Mouse (Mus musculus) layer of hippocampus, adult 11-12 months (tissue): ENCODE measurements at regions not wholly inside any gene's neighbourhood (a gene's known extent, or its start where the extent isn't known, plus 50 kb on each side); places are given as distances from the start of the nearest gene placed in this dataset.

ENCODE experiments used
- DNase-seq: peaks from one replicate; pipeline ENCODE4 v3.0.0; 2022; ENCODE audit warnings: low spot score

DNA sequence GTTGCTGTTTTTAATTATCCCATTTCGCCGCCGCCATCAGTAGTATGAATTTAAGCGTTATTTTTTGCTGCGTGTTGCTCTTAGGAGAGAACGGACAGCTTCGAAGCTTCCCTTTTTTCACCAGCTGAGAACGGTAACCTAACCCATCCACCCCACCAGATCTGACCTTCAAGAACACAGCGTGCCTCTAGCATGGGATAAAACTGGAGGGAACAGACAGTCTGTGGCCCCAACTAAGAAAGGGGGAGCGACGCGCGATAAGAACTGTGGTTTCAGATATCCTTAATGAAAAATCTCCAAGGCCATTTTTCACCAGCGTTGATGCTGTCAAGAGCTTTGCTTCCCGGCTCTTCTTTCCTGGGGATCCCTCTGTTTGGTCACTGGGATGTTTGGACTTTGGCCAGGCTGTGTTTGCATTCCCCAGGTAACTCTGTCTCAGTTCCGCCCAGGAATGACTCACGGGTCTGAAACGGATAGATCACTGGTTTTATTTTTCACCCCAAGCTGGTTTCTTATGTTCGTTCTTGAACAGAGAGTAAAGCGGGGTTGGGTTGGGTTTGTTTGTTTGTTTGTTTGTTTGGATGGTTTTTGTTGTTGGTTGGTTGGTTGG lies 184.1 kb upstream of the Fn1 start:
- DNase-seq: no peak

DNA sequence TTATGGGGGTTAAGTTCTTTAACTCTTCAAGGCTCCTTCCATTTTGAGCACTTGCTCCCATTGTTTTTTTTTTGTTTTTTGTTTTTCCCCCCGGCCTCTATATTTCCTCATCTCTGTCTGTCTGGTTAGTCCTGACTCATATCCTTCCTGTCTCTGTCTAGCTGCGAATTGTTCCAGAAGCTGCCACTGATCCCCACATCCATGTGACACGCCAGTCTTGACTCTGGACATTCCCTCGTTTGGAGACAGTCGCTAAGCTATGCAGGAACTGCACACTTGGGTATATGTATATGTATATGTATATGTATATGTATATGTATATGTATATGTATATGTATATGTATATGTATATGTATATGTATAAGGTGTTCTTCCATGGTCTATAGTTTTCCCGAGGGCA lies 177.4 kb upstream of the Fn1 start:
- no peak for DNase-seq

DNA sequence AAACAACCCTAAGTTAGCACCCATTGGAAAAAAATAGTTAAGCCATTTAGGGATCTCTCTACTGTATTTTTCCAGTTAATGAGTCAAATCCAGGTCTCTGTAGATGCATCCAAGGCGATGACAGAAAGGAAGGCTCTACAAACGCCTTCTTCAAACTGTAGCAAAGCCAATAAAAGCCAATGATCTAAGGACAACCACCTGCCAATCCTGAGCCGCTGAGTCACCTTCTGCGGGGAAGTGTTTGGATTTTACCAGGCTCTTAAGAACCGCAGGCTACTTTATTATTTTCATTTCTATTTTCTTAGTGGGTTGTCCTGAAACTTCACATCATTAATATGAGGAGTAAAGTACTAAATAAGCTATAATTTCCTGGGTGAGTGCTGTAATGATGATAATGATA lies 171.4 kb upstream of the Fn1 start:
- DNase-seq: no peak

DNA sequence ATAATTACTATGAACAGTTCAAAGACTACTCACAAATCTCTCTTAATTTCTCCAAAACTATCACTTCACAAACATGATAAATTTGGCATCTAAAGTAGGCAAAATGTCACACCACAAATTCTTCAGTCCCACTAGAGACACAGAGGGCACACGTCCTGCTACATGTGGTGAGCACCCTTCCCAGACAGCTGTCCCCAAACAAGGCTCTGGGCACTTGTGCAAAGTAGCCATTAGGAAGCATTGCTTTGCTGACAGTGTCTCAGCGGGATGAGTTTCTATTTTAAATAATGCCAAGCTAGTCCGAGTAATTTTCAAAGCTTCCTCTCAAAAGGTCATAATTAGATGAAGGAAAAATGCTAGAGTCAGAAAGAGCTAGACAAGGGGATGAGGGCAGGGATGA lies 169.1 kb upstream of the Fn1 start:
- DNase-seq: no peak

DNA sequence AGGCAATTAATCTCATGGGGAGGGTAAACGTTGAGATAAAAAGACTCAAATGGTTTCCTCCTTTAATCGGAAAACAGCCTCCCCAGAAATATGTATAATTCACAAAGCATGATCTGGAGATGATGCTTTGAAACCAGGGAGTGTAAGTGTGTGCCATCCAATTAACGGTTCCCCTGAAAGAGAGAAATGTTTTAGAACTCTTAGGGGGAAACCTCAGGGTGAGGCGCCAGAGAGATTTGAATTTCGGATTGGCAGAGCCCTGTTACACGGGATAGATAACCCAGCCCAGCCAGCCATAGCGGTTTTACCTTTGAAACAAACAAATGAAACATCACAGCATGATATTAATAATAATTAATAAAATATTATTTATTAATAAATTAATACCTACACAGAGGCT lies 168.1 kb upstream of the Fn1 start:
- no peak for DNase-seq

DNA sequence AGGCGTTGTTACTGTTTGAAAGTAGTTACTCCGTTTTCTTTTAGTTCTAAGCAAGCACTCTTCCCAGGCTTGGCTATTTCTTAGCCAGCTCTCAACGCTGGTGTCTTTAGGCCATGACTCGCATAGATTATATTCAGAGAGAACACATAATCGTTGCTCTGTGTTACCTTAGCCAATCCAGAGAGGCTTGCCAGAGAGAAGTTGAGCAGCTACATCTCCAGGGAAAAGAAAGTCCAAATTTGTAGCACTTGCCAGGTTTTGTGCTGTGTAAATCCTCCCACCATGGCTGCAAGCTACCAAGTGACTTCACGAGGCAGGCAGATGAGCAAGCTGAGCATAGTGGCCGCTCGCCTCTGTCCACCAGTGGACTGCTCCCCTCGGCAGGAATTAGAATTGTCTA lies 163.3 kb upstream of the Fn1 start:
- no peak for DNase-seq

DNA sequence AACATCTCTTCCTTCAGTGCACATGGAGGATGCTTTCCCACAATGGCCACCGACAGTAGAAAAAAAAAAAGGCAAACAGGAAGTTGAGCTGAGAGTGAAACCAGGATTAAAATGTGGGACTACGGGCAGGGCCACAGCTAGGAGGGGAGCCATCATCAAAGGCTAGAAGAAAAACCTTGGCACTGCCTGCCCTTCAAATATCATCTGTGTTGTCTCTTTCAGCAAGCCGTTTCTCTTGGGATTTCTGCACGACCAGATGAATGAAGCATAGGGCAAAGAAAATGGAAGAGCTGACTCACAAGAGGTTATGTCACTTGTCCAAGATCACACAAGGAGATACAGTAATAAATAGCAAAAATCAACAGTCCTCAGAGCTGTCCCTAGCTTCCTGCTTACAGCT lies 161.1 kb upstream of the Fn1 start:
- DNase-seq: no peak

DNA sequence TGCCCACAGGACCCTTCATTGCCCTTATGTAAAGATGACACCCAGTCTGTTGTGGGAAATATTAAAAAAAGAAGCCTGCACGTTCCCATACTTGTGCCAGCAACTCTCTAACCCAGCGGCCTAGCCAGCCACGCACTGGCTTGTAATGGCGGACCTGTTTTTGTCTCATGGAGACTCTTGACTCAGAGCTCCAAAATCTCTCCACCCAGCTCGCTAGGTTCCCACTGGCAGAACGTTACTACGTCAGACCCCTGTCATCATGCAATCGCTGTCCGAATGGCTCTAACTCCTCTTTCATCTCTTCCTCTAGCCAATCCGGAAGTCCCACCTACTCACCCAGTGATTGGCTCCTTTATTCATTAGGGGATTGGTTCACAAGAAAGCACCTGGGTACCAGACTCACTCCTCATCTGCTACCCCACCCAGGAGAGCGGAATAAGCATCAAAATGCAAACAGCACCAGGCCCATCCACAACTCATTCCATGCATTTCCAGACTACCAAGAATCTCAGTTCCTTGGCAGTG lies 159.2 kb upstream of the Fn1 start:
- no peak for DNase-seq

DNA sequence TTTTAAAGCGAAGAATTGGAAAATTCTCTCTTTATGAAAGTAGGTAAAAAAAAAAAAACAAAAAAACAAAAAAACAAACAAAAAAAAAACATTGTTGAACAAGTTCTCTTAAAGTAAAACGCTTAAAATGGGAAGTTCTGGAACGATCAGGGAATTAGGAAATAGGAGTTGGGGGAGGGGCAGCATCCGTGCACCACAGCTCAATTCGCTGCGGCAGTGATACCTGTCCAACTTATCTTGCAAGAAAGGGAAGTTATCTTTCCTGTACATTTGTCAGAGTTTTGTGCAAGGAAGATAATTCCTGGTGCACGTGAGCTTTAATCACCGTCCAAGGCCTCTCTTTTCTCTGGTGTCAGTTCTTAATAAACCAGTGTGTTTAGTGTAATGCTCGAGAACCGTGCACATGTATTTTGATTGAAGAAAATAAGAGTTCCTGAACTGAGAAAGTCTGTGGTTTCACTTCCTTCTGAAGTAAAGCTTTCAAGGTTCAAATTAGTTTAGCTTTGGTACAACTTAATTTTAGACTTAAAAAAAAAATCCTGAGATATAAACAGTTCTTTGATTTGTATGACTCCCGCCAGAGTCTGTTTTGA lies 158.3 kb upstream of the Fn1 start:
- no peak for DNase-seq

DNA sequence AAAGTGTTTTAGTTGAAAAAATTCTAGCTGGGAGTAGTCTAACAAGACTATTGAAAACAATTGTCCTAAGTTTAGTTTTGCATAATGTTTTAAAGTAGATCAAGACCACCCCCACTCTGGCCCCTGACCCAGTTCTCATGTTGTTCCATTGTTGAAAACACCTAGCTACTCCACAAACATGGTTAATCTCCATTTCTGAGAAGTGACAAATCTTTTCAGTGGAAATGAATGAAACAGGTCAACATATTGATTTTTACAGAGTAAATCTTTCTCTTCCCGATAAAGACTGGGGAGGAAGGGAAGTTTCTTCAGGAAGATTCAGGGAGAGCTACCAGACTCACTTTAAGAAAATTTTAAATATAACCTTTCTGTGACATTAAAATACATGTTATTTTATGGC lies 155.0 kb upstream of the Fn1 start:
- DNase-seq: no peak

DNA sequence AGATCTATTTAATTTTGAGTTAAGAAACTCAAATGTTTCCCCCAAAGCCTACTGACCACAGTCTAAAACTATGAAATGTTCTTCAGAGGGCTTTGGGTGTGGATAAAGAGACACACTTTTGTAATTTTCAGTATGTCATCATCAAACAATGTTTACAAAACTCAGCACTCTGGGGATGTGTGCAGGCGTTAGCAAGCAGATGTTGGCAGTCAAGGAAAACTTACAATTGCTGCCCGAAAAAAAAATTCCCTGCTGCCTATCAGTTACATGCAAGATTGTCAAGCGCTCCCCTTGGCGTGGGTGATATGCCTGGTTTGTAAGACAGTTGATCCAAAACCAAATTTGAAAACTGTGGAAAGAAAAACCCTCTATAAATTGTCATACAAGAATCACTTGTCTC lies 154.6 kb upstream of the Fn1 start:
- DNase-seq: no peak

DNA sequence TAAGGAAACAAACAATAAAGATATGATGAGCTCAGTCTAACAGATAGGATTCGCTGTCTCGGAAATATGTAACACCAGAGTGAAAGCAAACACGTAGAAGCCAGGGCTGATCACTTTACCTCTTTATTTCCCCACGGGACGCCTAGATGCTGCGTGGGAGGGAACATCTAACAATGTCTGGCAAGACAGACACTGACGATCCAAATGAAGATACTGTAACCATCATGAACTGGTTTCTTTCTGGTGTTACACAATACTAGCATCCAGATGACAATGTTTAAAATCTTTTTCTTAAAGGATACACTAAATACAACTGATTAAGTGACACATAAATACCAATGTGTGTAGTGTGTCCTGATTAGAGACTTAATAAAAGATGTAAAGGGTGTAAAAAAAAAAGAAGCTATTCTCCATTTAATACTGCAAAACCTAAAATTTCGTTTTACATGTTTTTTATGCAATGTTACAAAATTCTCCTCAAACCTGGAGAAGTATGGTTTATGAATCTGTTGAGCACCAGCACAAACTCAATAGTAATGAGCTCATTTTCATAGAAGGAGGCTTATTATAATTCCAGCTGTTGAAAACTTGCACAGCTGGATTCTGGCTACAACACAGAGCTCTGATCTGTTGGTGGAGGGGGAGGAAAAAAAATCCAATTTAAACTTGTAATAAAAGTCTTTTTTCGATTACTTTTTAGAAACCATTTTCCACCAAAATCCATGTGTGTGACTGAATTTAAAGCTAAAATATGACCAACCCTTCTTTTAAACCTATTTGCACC lies 148.5 kb upstream of the Fn1 start:
- DNase-seq: no peak

DNA sequence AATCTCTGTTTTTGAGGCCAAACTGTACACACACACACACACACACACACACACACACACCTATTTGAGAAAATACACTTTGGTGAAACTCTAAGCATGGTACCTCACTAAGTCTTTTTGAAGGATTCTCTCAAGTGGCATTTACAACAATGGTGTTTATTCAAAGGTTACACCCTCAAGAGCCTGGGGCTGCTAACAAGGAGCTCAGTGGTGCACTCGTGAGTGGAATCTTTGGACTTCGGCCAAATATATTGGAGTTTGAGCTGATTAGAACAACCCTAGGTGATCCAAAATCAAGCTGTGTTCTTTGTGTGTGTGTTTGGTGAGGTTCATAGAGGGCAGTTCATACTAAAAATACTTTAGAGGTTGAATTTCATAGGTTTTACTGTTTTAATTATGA lies 147.6 kb upstream of the Fn1 start:
- DNase-seq: no peak

DNA sequence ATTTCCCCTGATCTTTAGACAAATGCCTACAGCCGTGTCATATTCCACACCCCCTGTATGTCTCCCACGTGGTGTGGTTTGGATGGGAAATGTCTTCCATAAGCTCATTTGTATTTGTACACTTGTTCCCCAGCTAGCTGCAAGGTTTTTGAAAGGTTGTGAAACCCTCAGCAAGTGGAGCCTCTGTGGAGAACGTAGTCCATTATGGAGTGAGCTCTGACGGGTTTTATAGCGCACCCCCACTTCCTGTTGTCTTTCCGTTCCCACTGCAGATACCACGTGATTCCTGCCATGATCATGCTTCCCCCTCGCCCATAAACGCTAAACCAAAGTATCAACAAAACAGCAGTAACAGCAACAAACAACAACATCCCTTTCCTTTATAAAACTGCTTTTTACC lies 145.6 kb upstream of the Fn1 start:
- DNase-seq: no peak

DNA sequence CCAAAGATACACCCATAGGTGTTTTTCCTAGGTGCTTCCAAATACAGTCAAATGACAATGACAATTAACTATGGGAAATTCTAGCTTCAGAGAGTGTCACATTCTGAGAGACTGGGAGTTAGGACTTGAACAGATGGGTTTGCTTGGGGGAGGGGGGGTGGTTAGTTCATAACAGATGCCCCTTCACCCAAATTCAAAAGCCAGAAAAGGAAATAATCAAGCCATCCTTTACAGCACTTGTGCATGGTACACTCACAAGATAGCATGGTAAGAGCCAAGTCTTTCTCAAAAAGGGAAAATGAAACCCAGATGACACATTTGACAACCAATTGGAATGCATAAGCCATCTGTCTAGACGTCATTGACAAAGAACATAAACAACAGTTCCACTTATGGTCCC lies 135.4 kb upstream of the Fn1 start:
- no peak for DNase-seq

DNA sequence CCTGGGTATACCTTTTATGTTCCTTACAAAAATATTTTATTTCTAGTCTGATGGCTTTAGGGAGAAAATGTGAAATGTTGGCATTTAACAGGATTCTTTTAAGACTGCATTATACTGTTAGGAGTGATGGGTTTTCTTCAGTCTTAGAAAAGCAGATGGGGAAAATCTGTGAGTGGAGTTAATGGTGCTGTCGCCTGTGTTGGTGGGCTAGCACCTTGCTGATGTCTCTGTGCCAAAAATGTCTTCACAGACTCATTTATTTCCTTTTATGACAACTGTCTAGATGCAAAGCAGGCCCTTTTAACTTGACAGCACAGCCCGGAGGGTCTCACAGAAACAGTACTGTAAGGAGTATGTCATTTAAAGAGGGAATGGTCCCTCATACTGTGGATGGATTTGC lies 131.9 kb upstream of the Fn1 start:
- DNase-seq: no peak

DNA sequence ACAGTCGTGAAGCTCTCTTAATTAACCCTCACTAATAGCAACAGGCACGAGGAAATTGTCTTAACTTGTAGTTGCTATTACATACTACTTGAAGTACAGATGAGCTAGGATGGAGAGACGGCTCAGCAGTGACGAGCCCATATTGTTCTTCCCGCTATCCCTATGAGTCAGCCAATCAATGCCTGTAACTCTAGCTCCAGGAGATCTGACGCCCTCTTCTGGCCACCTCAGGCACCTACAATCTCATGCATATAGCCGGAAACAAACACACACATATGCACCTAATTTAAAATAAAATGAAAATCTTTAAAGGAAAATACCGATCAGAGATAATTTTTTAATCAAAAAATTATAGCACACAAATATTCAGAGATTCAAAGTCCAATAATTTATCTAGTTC lies 125.3 kb upstream of the Fn1 start:
- no peak for DNase-seq

DNA sequence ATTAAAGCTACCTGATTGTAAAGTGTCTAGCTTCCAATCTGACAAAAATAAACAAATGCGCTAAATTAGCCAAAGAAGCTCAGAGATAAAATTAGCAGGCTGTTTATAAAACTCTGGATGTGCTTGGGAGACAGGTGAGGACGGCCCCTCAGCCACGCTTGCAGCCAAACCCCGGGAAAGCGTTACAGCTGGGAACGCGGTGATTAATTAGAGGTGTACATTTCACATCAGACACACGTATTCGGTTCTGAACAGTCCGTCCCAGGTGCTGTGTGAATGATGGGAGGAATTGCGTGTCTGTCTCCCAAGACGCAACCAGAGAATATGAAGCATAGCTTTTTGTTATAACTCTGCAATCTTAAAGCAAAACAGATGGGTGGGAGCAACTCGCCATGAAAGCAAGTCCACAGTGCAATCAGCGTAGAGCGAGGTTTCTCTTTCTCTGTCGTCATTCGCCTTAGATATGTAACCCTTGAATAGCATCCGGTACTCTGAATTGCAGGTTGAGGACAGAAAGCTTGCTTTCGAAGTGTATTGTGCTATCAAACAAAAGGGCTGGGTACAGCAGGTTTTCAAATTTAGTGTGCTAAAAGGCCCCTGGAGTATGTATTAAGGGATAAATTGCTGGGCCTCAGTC lies 123.0 kb upstream of the Fn1 start:
- DNase-seq: peak; percentile 4

DNA sequence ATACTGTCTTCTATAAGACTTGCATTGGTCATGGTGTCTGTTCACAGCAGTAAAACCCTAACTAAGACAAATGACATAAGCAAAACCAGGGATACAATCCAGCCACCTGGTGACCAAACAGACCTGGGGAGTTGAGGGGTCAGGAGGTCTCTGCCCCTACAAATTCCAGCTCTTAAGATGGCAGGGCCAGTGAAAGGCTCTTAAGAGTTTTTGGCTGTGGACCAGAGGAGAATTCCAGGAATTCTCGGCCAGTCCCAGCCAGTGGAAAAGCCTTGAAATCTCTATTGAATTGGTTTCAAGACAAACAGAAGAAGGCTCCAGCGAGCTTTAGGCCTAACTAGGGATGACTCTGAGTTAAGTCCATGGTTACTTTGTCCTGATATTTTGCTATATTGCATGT lies 119.5 kb upstream of the Fn1 start:
- DNase-seq: no peak

DNA sequence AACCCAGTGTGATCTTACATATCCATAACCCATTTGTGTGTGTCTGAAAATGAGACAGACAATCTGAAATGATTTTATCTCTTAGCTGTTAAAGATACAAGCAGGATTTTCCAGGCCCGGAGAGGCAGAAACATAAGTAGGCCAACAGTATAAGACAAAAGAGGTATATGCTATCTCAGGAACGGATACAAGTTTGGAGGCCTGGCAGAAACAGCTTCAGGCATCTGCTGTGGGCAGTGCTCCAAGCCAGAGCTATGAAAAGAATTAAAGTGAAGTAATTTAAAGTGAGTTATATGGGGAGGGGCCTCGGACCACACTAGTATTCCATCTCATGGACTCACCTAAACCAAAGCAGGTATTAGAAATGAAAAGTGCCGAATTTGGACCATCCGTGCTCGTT lies 118.8 kb upstream of the Fn1 start:
- DNase-seq: no peak

DNA sequence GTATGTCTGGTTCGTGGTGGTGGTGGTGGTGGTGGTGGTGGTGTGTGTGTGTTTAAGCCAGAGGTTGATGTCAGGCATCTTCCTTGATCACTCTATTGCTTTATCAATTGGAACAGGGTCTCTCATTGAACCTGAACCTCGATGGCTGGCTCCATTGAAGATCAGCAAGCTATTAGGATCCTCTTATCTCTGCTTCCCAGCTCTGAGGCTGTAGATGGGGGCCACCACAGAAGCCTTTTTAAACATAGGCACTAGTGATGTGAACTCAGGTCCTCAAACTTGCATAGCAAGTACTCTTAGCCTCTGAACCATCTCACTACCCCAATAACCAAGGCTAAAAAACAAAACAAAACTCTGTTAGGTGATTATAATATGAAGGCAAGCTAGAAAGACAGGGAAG lies 116.6 kb upstream of the Fn1 start:
- DNase-seq: no peak

DNA sequence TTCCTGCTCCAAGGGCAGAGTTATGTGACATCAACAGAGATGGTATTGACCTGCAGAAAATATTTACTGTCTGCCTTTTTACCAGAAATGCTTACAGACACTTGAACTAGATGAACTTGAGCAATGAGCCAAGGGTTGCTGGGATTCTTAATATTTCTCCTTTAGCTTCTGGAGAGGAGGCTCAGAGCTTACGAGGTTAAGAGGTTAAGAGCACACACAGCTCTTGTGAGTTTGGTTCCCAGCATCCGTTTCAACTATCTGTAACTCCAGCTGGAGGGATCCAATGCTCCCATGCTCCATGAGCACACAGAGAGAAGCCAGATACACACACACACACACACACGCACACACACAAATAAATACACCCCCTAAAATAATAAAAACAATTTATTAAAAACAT lies 114.7 kb upstream of the Fn1 start:
- DNase-seq: no peak

DNA sequence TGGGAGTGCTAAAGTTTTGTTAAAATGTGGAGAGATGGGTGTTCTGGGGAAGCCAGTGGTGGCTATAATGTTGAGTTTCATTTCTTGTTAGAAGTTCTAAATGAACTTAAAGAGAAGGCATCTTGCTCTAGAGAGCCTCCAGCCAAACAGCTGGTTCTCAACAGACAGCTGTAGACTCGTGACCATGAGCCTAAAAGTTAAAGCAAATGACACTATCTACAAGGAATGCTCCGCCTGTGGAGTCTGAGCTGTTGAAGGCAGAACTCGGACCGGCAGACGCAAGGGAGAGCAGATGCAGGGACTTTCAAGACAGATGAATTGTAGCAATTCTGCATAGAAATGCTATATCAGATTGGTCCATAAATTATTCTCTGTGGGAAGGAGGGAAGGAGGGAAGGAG lies 114.1 kb upstream of the Fn1 start:
- no peak for DNase-seq
